Mouse (Mus musculus): ENCODE data around the gene Frmd4a. TPM values are rescaled to one million over a fixed set of nuclear protein-coding genes. Genes with fewer than 3 reads are reported as not detected.
"Not testable (repeated sequence)": the region's sequence is repeated elsewhere in the genome, so short reads cannot be mapped to it uniquely, and the experiment has no call there.

Gene Frmd4a
- total RNA-seq, 2 experiments from 2014 or later, result 216 to 254 TPM

DNA sequence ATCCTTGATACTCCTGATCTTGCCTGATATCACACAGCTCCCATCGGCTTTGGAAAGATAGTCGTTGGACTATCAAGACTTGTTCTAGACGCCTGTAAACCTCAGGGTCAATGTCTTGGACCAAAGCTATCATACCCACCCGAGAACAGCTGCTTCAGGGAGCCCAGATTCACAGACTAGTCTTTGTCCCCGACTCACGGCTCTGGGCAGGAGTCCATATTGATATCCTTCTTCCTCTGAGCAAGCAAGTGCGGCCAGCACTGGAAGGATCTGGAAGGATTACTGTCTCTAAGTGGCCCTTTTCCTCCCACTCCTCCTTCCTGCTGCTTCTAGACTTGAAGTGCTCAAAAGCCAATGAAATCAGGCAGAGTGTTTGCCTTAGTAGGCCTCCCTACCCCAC, 575.1 kb downstream of the Frmd4a start:
- intact Hi-C loops (cut with DNase I), result no loop called here

GRCm38 (mm10) chr2:4593433-4593832, 575.9 kb downstream of the Frmd4a start:
- intact Hi-C loops (cut with DNase I), result no loop called here
- peak; percentile 55 for DNase-seq

More for the DNA sequence above, 575.1 kb downstream of the Frmd4a start:
- DNase-seq, result no peak

DNA sequence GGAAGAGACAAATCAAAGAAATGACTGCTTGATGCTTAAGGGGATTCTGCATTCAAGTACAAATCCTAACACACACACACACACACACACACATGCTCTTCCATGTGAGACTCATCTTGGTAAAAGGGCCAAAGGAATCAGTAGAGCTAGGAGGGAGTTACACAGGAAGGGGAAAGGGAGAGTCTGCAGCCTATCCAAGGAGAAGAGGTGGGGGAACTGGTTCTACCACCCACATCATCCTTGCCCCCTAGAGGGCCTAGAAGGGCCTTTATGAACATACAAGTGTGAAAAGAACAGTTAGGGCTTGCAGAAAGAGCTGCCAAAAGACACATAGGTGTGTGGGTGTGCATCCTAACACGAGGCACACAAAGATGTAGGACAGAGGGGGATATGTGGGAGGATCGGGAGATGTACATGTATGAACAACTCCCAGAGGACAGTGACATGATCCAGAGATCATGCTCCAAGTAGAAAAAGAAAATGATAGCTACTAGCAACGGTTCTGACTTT, 576.4 kb downstream of the Frmd4a start:
- no peak for DNase-seq
- intact Hi-C loops (cut with DNase I), result no loop called here

DNA sequence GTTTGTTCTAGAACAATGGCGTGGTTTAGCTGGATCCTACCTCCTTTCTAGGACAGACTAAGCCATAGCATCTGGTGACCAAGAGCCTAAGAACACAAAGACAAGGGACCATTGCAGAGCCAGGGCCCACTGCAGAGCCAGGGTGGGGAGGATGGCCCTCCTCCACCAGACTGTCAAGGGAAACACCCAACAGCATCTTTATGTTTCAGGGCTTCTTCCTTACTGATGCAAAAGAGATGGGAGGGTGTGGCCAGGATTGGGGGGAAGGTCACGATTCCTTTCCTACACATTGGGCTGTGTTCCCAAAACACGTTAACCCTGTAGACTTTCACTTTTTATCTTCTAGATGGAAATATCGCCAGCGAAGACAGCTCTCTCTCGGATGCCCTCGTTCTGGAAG, 579.5 kb downstream of the Frmd4a start:
- intact Hi-C loops (cut with DNase I), result no loop called here
- no peak for DNase-seq

- DNase-seq, result peak; percentile 83
- intact Hi-C loops (cut with DNase I), result loop anchor here (2.0 kb wide), 1 partner anchor 102 kb away; no protein-coding TSS in a partner anchor
Measured at GRCm38 (mm10) chr2:4601034-4601890, 583.7 kb downstream of the Frmd4a start.

DNA sequence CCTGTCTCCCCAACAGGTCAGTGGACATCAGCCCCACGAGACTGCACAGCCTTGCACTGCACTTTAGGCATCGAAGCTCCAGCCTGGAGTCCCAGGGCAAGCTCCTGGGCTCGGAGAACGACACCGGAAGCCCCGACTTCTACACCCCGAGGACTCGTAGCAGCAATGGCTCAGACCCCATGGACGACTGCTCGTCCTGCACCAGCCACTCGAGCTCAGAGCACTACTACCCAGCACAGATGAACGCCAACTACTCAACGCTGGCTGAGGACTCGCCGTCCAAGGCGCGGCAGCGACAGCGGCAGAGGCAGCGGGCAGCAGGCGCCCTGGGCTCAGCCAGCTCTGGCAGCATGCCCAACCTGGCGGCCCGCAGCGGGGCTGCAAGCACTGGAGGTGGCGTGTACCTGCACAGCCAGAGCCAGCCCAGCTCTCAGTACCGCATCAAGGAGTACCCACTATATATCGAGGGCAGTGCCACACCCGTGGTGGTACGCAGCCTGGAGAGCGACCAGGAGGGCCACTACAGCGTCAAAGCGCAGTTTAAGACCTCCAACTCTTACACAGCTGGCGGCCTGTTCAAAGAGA, 585.9 kb downstream of the Frmd4a start:
- DNase-seq, result no peak
- intact Hi-C loops (cut with DNase I), result no loop called here

DNA sequence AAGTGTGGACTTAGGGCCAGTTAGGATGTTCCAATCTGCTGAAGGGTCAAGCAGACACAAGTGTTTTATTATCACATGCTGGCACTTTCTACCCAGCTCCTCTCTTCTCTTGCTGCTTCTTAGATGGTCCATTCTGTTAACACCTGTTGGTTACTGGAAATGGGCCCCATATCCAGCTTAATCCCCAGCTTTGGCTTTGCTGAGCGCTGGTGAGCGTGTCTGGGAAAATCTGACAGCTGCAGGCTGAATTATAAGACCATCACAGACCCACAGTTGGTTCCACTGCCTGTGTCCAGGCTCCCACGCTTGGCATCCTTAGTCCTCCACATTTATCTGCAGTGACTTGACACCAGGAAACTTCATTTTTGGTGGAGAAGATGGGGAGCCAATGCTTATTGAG, 589.0 kb downstream of the Frmd4a start:
- DNase-seq, result no peak

DNA sequence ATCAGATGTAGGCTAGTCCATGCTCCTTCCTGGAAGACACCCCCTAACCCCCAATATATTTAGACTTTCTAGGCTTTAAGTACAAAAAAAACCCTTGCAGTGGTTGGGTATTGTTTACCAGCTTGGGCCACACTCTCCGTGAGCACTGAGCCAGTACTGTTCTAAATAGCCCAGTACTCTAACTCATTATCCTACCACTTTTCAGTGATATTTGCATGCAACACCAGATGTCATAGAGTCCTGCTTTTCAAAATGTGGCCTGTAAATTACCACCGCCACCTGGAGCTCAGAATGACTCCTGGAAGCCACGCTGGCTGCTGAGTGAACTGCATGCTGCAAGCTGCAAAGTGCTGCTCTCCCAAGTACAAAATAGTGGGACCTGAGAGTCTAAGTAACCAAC, 590.7 kb downstream of the Frmd4a start:
- intact Hi-C loops (cut with DNase I), result no loop called here

More for the DNA sequence above, 589.0 kb downstream of the Frmd4a start:
- intact Hi-C loops (cut with DNase I), result no loop called here

GRCm38 (mm10) chr2:4609433-4609832, 591.9 kb downstream of the Frmd4a start:
- DNase-seq, result no peak
- intact Hi-C loops (cut with DNase I), result no loop called here

More for the DNA sequence above, 590.7 kb downstream of the Frmd4a start:
- DNase-seq, result no peak

DNA sequence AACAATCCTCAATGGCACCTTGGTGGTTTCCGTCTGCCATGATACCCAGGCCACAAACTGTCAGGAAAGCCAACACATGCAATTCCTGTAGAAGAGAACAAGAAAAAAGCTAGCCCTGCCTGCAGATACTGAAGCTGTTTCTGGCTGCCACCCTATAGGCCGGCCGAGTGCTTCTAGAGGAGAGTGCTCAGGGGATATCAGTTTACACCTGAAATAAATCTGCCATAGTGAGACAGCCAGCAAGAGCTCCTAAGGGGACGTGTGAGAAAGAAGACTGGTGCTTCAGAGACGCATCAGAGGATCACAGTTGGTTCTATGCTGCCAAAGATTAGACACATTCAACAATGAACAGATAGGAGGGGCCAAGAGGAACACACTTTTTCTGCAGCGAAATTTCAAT, 593.8 kb downstream of the Frmd4a start:
- intact Hi-C loops (cut with DNase I), result no loop called here
- DNase-seq, result no peak

DNA sequence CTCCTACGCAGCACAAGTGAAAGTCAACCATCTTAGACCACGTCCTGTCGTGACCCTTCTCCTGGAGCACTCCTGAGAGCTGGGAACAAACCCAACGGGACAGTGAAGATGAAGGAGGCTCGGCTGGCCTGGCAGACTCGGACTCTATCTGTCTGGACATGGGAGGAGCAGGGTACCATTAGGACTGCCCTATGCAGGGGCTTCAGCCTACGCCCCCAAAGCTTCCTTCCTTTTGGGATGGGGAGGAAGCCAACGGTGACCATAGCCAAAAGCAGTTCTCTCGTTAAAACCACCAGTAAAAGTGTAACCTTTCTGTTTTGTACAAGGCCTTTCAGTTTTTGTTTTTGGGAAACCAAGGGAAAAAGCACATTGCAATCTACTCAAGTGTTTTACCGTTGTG, 594.2 kb downstream of the Frmd4a start:
- DNase-seq, result no peak
- intact Hi-C loops (cut with DNase I), result no loop called here

DNA sequence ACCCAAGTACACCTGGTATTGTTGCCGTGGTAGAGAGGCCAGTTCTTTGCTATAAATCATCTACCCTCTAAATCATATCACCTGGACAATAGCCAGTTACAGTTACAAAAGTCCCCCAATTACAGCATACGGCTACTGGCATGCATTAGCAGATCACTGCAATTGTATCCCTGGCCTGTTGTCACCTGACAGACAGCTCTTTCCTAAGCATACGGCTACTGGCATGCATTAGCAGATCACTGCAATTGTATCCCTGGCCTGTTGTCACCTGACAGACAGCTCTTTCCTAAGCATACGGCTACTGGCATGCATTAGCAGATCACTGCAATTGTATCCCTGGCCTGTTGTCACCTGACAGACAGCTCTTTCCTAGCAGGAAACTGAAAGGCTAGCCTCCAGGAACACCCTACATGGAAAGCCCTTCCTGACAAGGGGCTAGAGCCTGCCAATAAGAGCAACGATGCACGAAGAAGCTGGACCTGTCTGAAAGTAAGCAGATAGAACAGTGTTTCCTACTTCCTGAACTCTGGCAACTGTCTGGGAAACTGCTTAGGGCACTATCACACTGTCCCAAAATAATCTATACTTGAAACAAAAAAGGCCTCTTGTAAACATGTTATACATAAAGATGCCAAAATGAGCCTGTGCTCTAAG, 596.9 kb downstream of the Frmd4a start:
- intact Hi-C loops (cut with DNase I); DNase-seq: not testable (repeated sequence)

DNA sequence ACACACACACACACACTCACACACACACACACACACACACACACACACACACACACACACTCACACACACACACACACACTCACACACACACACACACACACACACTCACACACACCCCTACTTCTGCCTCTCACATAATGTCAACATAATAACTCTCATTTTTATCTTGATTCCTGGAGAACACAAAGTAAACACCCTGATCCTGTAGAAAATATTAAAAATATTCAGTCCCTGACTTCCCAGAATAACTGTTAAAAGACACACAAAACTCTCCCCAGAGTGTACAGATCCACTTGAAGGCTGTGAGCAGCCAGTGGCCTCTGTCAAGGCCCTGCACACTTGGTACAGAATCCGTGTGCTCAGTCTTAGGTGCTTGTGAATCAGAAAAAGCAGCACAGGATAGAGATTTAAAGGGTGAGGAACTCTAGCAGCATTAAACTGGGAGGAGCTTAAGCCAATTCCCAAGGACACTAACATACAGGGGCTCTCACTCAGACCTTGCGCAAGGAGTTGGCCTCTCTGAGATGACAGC, 597.6 kb downstream of the Frmd4a start:
- intact Hi-C loops (cut with DNase I), result no loop called here
- no peak for DNase-seq

GRCm38 (mm10) chr2:4616995-4617394, 599.5 kb downstream of the Frmd4a start:
- intact Hi-C loops (cut with DNase I), result no loop called here
- no peak for DNase-seq

DNA sequence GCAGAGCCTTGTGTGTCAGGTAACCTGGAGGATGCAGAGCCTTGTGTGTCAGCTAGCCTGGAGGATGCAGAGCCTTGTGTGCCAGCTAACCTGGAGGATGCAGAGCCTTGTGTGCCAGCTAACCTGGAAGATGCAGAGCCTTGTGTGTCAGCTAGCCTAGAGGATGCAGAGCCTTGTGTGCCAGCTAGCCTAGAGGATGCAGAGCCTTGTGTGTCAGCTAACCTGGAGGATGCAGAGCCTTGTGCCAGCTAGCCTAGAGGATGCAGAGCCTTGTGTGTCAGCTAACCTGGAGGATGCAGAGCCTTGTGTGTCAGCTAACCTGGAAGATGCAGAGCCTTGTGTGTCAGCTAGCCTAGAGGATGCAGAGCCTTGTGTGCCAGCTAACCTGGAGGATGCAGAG, 601.6 kb downstream of the Frmd4a start:
- DNase-seq; intact Hi-C loops (cut with DNase I): not testable (repeated sequence)

DNA sequence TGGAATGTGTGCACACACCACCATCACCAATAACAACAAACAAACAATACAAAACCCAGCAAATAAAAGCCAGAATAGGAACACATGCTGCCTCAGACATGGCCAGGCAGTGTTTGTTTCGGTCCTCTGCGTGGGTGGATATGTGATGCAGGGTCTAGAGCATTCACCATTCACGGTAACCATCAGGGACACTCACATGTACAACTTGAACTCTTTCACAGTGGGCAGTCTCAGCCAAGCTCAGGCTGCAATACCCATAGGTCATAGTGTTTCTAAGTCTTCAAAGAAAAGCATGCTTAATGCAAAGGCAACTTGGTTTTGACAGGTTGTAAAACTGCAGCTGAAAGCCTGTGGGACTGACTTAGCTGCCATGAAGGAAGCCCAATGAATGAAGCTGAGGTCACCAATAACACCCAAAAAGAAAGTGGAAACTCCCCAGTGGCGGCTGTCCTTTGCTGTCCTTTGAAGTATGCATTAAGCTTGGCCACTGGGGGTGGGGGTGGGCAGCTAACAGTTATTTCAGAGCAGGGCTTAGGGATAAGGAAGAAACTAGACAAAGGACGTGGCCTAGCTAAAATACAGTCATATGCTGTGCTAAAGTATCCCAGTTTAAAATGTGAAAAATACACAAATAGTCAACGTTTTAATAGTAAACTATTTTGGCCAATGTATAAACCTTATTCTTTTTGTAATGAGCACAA, 602.5 kb downstream of the Frmd4a start:
- DNase-seq, result no peak
- intact Hi-C loops (cut with DNase I), result no loop called here

GRCm38 (mm10) chr2:4620640-4621401, 603.3 kb downstream of the Frmd4a start:
- intact Hi-C loops (cut with DNase I), result no loop called here
- DNase-seq, result no peak

- intact Hi-C loops (cut with DNase I), result no loop called here
- DNase-seq, result no peak
Measured at GRCm38 (mm10) chr2:4621471-4621985, 604.0 kb downstream of the Frmd4a start.

DNA sequence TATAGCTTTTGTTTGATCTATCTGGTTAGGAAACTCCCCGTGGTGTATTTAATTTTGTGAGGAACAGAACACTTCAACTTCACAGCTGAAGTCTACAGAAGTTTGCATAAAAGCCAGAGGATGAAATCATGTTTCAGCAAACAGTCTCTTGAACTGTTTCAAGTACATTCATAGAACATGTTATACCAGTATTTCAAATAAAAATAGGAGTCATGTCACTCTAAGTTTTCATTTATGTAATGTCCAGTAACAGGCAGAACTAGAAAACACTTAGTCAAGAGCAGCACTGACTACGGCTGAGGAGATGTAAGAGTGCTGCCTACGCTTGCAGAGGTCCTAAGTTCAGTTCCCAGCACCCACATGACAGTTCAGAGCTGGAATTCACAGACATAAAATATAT, 609.4 kb downstream of the Frmd4a start:
- intact Hi-C loops (cut with DNase I), result no loop called here
- no peak for DNase-seq

- intact Hi-C loops (cut with DNase I), result no loop called here
- DNase-seq, result no peak
Measured at GRCm38 (mm10) chr2:4628920-4629319, 611.4 kb downstream of the Frmd4a start.

Data from left cerebral cortex, postnatal 4 days (tissue).